8 mouse cellular contexts compared by ENCODE assay signal in genomic region chr4:135269656-135270341, GRCm38 (mm10). TPM values are rescaled to one million over a fixed set of nuclear protein-coding genes. Genes with fewer than 3 reads are reported as not detected.
DNase-seq lines count a peak whose midpoint lies in the region; ATAC-seq lines count a peak whose summit lies in the region.

No protein-coding gene starts in this region.

- H3K9me3 ChIP-seq in forebrain, embryonic 10.5 days: no peaks in the 10 kb centered on the region
- H3K9me3 ChIP-seq in limb, embryonic 13.5 days: no peaks in the 10 kb centered on the region
- H3K9me3 ChIP-seq in neural tube, embryonic 14.5 days (ENCODE audit: control insufficient read depth, low read length): no peaks in the 10 kb centered on the region

- DNase-seq in kidney, postnatal 36 days: peak; percentile 27 to 41
- DNase-seq in kidney, adult 8-10 months: no peak
- DNase-seq in forebrain, embryonic 10.5 days (ENCODE audit: extremely low spot score, low spot score): no peak
- DNase-seq in adrenal gland, postnatal 25 days: no peak
- DNase-seq in left cerebral cortex, adult 11 months (ENCODE audit: low spot score): no peak
- DNase-seq in urinary bladder, postnatal 14 days (ENCODE audit: low spot score): no peak

- peak overlapping the region; percentile 95; the same call in 1 of the 2 replicates for H3K9ac ChIP-seq in limb, embryonic 13.5 days
- no peak overlapping the region for H3K9ac ChIP-seq in neural tube, embryonic 14.5 days (replicated peaks; ENCODE audit: low read depth, low read length)

- no peak for ATAC-seq in limb, embryonic 13.5 days (ENCODE audit: low FRiP score, low read depth)
- no peak for ATAC-seq in neural tube, embryonic 14.5 days (ENCODE audit: low read depth)

- H3K27me3 ChIP-seq in forebrain, embryonic 10.5 days (ENCODE audit: poor library complexity, severe bottlenecking): peaks cover 15% of the 10 kb centered on the region
- peaks cover 6% of the 10 kb centered on the region; the same call in 1 of the 2 replicates for H3K27me3 ChIP-seq in limb, embryonic 13.5 days
- peaks cover 4% of the 10 kb centered on the region; the same call in 1 of the 2 replicates for H3K27me3 ChIP-seq in neural tube, embryonic 14.5 days (ENCODE audit: control insufficient read depth, insufficient read depth, low read length)

- peaks cover 46% of the 10 kb centered on the region for H3K36me3 ChIP-seq in forebrain, embryonic 10.5 days (replicated peaks)
- no peaks in the 10 kb centered on the region for H3K36me3 ChIP-seq in limb, embryonic 13.5 days
- no peaks in the 10 kb centered on the region for H3K36me3 ChIP-seq in neural tube, embryonic 14.5 days (ENCODE audit: control insufficient read depth, insufficient read depth, low read length)

- H3K4me1 ChIP-seq in forebrain, embryonic 10.5 days: peaks cover 65% of the 10 kb centered on the region
- H3K4me1 ChIP-seq in limb, embryonic 13.5 days: peaks cover 68% of the 10 kb centered on the region
- peaks cover 27% of the 10 kb centered on the region for H3K4me1 ChIP-seq in neural tube, embryonic 14.5 days (ENCODE audit: control insufficient read depth, insufficient read depth, low read length)

- H3K4me3 ChIP-seq in forebrain, embryonic 10.5 days: peak overlapping the region; percentile 96
- H3K4me3 ChIP-seq in limb, embryonic 13.5 days: peak overlapping the region; percentile 92
- no peak overlapping the region for H3K4me3 ChIP-seq in neural tube, embryonic 14.5 days (ENCODE audit: low read depth, low read length)

- H3K27ac ChIP-seq in forebrain, embryonic 10.5 days: peak overlapping the region; percentile 99; the same call in 1 of the 2 replicates
- H3K27ac ChIP-seq in limb, embryonic 13.5 days: no peak overlapping the region
- no peak overlapping the region for H3K27ac ChIP-seq in neural tube, embryonic 14.5 days (ENCODE audit: low read depth, low read length)

- WGBS in forebrain, embryonic 10.5 days: 84% methylated on average over 7 of the region's 7 CpGs
- WGBS in limb, embryonic 13.5 days: 65% methylated on average over 7 of the region's 7 CpGs
- WGBS in neural tube, embryonic 14.5 days: 44% methylated on average over 7 of the region's 7 CpGs

- peak overlapping the region; percentile 72 for H3K4me2 ChIP-seq in limb, embryonic 13.5 days (replicated peaks)
- H3K4me2 ChIP-seq in neural tube, embryonic 14.5 days (ENCODE audit: low read depth, low read length): peak overlapping the region; percentile 29; the same call in 1 of the 2 replicates

RNA-seq across cellular contexts. Expression of gene Clic4, which starts 2.8 kb away (rescaled TPM):
- polyA plus RNA-seq in forebrain, embryonic 10.5 days (2016; fragmentation: Nextera tagmentation; extraction: Ambion mirVana): 210 and 227 TPM in 2 replicates
- 137 and 146 TPM in 2 replicates for polyA plus RNA-seq in limb, embryonic 13.5 days (2015; fragmentation: Nextera tagmentation; extraction: Ambion mirVana)
- polyA plus RNA-seq in neural tube, embryonic 14.5 days (2014; fragmentation: Nextera tagmentation; extraction: Ambion mirVana): 27.5 and 48.5 TPM in 2 replicates
- 65.5 and 72.8 TPM in 2 replicates for total RNA-seq in adrenal gland, postnatal 25 days (2021)

Comparison
In these comparisons a context has a peak if more than half of its experiments do, and no peak if none do; other contexts are left out.
1. DNase-seq: peak in kidney, postnatal 36 days (2 of 2); none in kidney, adult 8-10 months (0 of 2), forebrain, embryonic 10.5 days (single experiment), adrenal gland, postnatal 25 days (single experiment), left cerebral cortex, adult 11 months (single experiment) and urinary bladder, postnatal 14 days (single experiment).